Mouse (Mus musculus) kidney, adult 2 months (tissue): ENCODE results near the gene Hsp90b1.
"Not testable (repeated sequence)": the region's sequence is repeated elsewhere in the genome, so short reads cannot be mapped to it uniquely, and the experiment has no call there.

ENCODE experiments used
- CTCF ChIP-seq: fragments of 200-500 bp; conservative IDR thresholded peaks from 2 replicates; pipeline ENCODE4 v1.5.1; 2011; ENCODE audit warnings: low read depth, mild to moderate bottlenecking, control low read depth, low read length, moderate library complexity, mixed read lengths; ENCODE audit not compliant: insufficient read depth, insufficient read length
- POLR2A ChIP-seq: fragments of 200-500 bp; IDR thresholded peaks from one replicate; pipeline ENCODE4 v1.6.1; 2011; ENCODE audit warnings: low read depth, low read length, control low read depth

DNA sequence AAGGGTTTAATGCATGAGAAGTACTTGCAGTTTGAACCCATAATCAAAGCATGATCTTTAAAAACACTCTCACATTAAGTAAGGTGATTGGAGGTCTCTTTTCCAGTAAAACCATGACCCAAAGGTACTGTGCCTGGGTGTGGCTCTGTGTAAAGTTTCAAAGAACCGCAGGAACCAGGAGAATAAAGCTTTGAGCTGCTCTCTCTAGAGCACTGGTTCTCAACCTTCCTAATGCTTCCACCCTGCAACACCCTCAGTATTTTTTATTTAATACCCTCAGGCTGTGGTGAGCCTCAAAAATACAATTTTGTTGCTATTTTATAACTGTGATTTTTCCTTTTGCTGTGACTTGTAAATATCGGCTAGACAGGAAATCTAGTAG, 20.5 kb downstream of the Hsp90b1 start:
- TF ChIP-seq CTCF, POLR2A: not testable (repeated sequence)
